Mouse (Mus musculus): ENCODE data around the gene Zfp628.
A peak's percentile ranks its signal among the peaks of the same experiment; 100 is the strongest.

Zfp628 gene

GRCm38 (mm10) chr7:4918681-4919080 lies 3.7 kb downstream of the Zfp628 start:
- no peak for DNase-seq

- no peak for DNase-seq
Observed at GRCm38 (mm10) chr7:4919096-4919495, 4.1 kb downstream of the Zfp628 start.

GRCm38 (mm10) chr7:4919971-4920370 lies 5.0 kb downstream of the Zfp628 start:
- no peak for DNase-seq

- no peak for DNase-seq
Observed at GRCm38 (mm10) chr7:4920496-4920895, 5.5 kb downstream of the Zfp628 start.

- DNase-seq, result peak in 1 of 2 experiments; percentile 51
Observed at GRCm38 (mm10) chr7:4920976-4921823, 6.2 kb downstream of the Zfp628 start.

- DNase-seq, result no peak
Observed at GRCm38 (mm10) chr7:4921824-4922482, 6.9 kb downstream of the Zfp628 start, which contains the start of gene Nat14. Gene Nat14 (plus strand): TSS chr7:4922028.

- DNase-seq, result peak; percentile 77 to 91
Observed at GRCm38 (mm10) chr7:4922508-4922907, 7.5 kb downstream of the Zfp628 start.

GRCm38 (mm10) chr7:4922931-4923565 lies 8.0 kb downstream of the Zfp628 start:
- DNase-seq, result peak; percentile 52 to 59

- peak; percentile 51 to 76 for DNase-seq
Observed at GRCm38 (mm10) chr7:4923586-4924364, 8.8 kb downstream of the Zfp628 start.

GRCm38 (mm10) chr7:4924483-4924882 lies 9.5 kb downstream of the Zfp628 start:
- DNase-seq, result no peak

- DNase-seq, result no peak
Observed at GRCm38 (mm10) chr7:4924891-4925301, 9.9 kb downstream of the Zfp628 start.

- DNase-seq, result peak in 1 of 2 experiments; percentile 56
Observed at GRCm38 (mm10) chr7:4925441-4926381, 10.7 kb downstream of the Zfp628 start, which contains the start of gene Ssc5d. Gene Ssc5d (plus strand): TSS chr7:4925785.

- DNase-seq, result no peak
Observed at GRCm38 (mm10) chr7:4926849-4927248, 11.8 kb downstream of the Zfp628 start.

GRCm38 (mm10) chr7:4927711-4928110 lies 12.7 kb downstream of the Zfp628 start:
- no peak for DNase-seq

- no peak for DNase-seq
Observed at GRCm38 (mm10) chr7:4928323-4928722, 13.3 kb downstream of the Zfp628 start.

GRCm38 (mm10) chr7:4933103-4933502 lies 18.1 kb downstream of the Zfp628 start:
- DNase-seq, result no peak

GRCm38 (mm10) chr7:4934160-4934914 lies 19.3 kb downstream of the Zfp628 start:
- DNase-seq, result no peak

GRCm38 (mm10) chr7:4936832-4937231 lies 21.8 kb downstream of the Zfp628 start:
- DNase-seq, result no peak

GRCm38 (mm10) chr7:4937392-4937791 lies 22.4 kb downstream of the Zfp628 start:
- no peak for DNase-seq

GRCm38 (mm10) chr7:4938456-4938855 lies 23.4 kb downstream of the Zfp628 start:
- peak; percentile 67 to 87 for DNase-seq

- DNase-seq, result peak; percentile 88 to 90
Observed at GRCm38 (mm10) chr7:4940068-4940479, 25.1 kb downstream of the Zfp628 start.

Data from kidney, postnatal 25 days (tissue).